Mouse (Mus musculus): ENCODE measurements around the gene Ramp2. TPM values are rescaled to one million over a fixed set of nuclear protein-coding genes. Genes with fewer than 3 reads are reported as not detected.
A peak's percentile ranks its signal among the peaks of the same experiment; 100 is the strongest.

Ramp2 gene
- total and polyA plus RNA-seq, 2 experiments from 2014 or later, result 66.1 to 111 TPM

GRCm38 (mm10) chr11:101277381-101278222 lies 31.8 kb downstream of the Ramp2 start:
- Histone ChIP-seq H3K4me2 (ENCODE audit: low read depth, low read length) (peak overlapping the region; percentile 69), H3K4me1 (ENCODE audit: insufficient read depth, low read length) (peaks cover 18% of the 10 kb centered on the region), H3K4me3 (ENCODE audit: low read length) (peak overlapping the region; percentile 65), H3K9ac (replicated peaks; ENCODE audit: low read length) (peak overlapping the region; percentile 77), H3K27me3 (ENCODE audit: insufficient read depth, low read length) (no peaks in the 10 kb centered on the region), H3K9me3 (ENCODE audit: low read length) (no peaks in the 10 kb centered on the region), H3K27ac (no peak overlapping the region), H3K36me3 (ENCODE audit: insufficient read depth, low read length) (no peaks in the 10 kb centered on the region)
- no peak for ATAC-seq
- DNase-seq (ENCODE audit: low spot score), result no peak
- no peak for TF ChIP-seq CTCF (IDR thresholded peaks at IDR 0.05; ENCODE audit: low read depth)
- 67% methylated on average over 12 of the region's 12 CpGs for WGBS

GRCm38 (mm10) chr11:101278223-101279192 lies 32.7 kb downstream of the Ramp2 start, which contains the start of the genes Cntd1 and Coa3:
Gene Cntd1, plus strand, starts transcription at chr11:101279012.
Gene Coa3, minus strand, starts transcription at chr11:101279114.
- H3K36me3 ChIP-seq (ENCODE audit: insufficient read depth, low read length), result no peaks in the 10 kb centered on the region
- DNase-seq (ENCODE audit: low spot score) (peak; percentile 96), ATAC-seq (peak; percentile 97)
- H3K9ac ChIP-seq (replicated peaks; ENCODE audit: low read length), result peak within 1 kb of the TSS; percentile 77
- peak within 1 kb of the TSS; percentile 65 for H3K4me3 ChIP-seq (ENCODE audit: low read length)
- WGBS, result 11% methylated on average over 45 of the region's 45 CpGs
- H3K27ac ChIP-seq, result peak within 1 kb of the TSS; percentile 71; the same call in 1 of the 2 replicates
- H3K4me1 ChIP-seq (ENCODE audit: insufficient read depth, low read length), result peaks cover 18% of the 10 kb centered on the region
- peak; percentile 46 for TF ChIP-seq CTCF (IDR thresholded peaks at IDR 0.05; ENCODE audit: low read depth)
- H3K9me3 ChIP-seq (ENCODE audit: low read length), result no peaks in the 10 kb centered on the region
- H3K27me3 ChIP-seq (ENCODE audit: insufficient read depth, low read length), result no peaks in the 10 kb centered on the region
- peak within 1 kb of the TSS; percentile 69 for H3K4me2 ChIP-seq (ENCODE audit: low read depth, low read length)

GRCm38 (mm10) chr11:101279193-101279569 lies 33.4 kb downstream of the Ramp2 start:
- Histone ChIP-seq H3K27me3 (ENCODE audit: insufficient read depth, low read length) (no peaks in the 10 kb centered on the region), H3K27ac (no peak overlapping the region), H3K4me1 (ENCODE audit: insufficient read depth, low read length) (peaks cover 18% of the 10 kb centered on the region), H3K4me3 (ENCODE audit: low read length) (peak overlapping the region; percentile 65), H3K9ac (replicated peaks; ENCODE audit: low read length) (no peak overlapping the region), H3K9me3 (ENCODE audit: low read length) (no peaks in the 10 kb centered on the region), H3K36me3 (ENCODE audit: insufficient read depth, low read length) (no peaks in the 10 kb centered on the region), H3K4me2 (ENCODE audit: low read depth, low read length) (peak overlapping the region; percentile 69)
- WGBS, result 61% methylated on average over 14 of the region's 14 CpGs
- no peak for TF ChIP-seq CTCF (IDR thresholded peaks at IDR 0.05; ENCODE audit: low read depth)
- ATAC-seq (peak; percentile 16; the same call in 1 of the 2 replicates), DNase-seq (ENCODE audit: low spot score) (no peak)

- Histone ChIP-seq H3K9ac (replicated peaks; ENCODE audit: low read length) (no peak overlapping the region), H3K27ac (no peak overlapping the region), H3K4me3 (ENCODE audit: low read length) (no peak overlapping the region), H3K36me3 (ENCODE audit: insufficient read depth, low read length) (no peaks in the 10 kb centered on the region), H3K4me1 (ENCODE audit: insufficient read depth, low read length) (peaks cover 18% of the 10 kb centered on the region), H3K27me3 (ENCODE audit: insufficient read depth, low read length) (no peaks in the 10 kb centered on the region), H3K4me2 (ENCODE audit: low read depth, low read length) (no peak overlapping the region), H3K9me3 (ENCODE audit: low read length) (no peaks in the 10 kb centered on the region)
- ATAC-seq (no peak), DNase-seq (ENCODE audit: low spot score) (no peak)
- WGBS, result 42% methylated on average over 7 of the region's 7 CpGs
- no peak for TF ChIP-seq CTCF (IDR thresholded peaks at IDR 0.05; ENCODE audit: low read depth)
Measured at GRCm38 (mm10) chr11:101280837-101281236, 35.0 kb downstream of the Ramp2 start.

- Histone ChIP-seq H3K27ac (no peak overlapping the region), H3K36me3 (ENCODE audit: insufficient read depth, low read length) (peaks cover 4% of the 10 kb centered on the region; the same call in 1 of the 2 replicates), H3K4me1 (ENCODE audit: insufficient read depth, low read length) (peaks cover 4% of the 10 kb centered on the region), H3K27me3 (ENCODE audit: insufficient read depth, low read length) (no peaks in the 10 kb centered on the region), H3K4me2 (ENCODE audit: low read depth, low read length) (no peak overlapping the region), H3K4me3 (ENCODE audit: low read length) (no peak overlapping the region), H3K9me3 (ENCODE audit: low read length) (no peaks in the 10 kb centered on the region), H3K9ac (replicated peaks; ENCODE audit: low read length) (no peak overlapping the region)
- ATAC-seq, result no peak
- TF ChIP-seq CTCF (IDR thresholded peaks at IDR 0.05; ENCODE audit: low read depth), result no peak
- WGBS, result 34% methylated on average over 5 of the region's 5 CpGs
- DNase-seq (ENCODE audit: low spot score), result no peak
Measured at GRCm38 (mm10) chr11:101282896-101283295, 37.1 kb downstream of the Ramp2 start.

GRCm38 (mm10) chr11:101283805-101284204 lies 38.0 kb downstream of the Ramp2 start:
- no peak for TF ChIP-seq CTCF (IDR thresholded peaks at IDR 0.05; ENCODE audit: low read depth)
- ATAC-seq, result no peak
- Histone ChIP-seq H3K9me3 (ENCODE audit: low read length) (no peaks in the 10 kb centered on the region), H3K27me3 (ENCODE audit: insufficient read depth, low read length) (no peaks in the 10 kb centered on the region), H3K27ac (no peak overlapping the region), H3K4me3 (ENCODE audit: low read length) (no peak overlapping the region), H3K9ac (replicated peaks; ENCODE audit: low read length) (no peak overlapping the region), H3K36me3 (ENCODE audit: insufficient read depth, low read length) (peaks cover 6% of the 10 kb centered on the region), H3K4me1 (ENCODE audit: insufficient read depth, low read length) (no peaks in the 10 kb centered on the region), H3K4me2 (ENCODE audit: low read depth, low read length) (no peak overlapping the region)
- WGBS, result 57% methylated on average over 4 of the region's 4 CpGs
- no peak for DNase-seq (ENCODE audit: low spot score)

Measured in hindbrain, postnatal 0 days (tissue).